Mouse (Mus musculus): ENCODE measurements at regions not wholly inside any gene's neighbourhood (a gene's known extent, or its start where the extent isn't known, plus 50 kb on each side); places are given as distances from the start of the nearest gene placed in this dataset.

DNA sequence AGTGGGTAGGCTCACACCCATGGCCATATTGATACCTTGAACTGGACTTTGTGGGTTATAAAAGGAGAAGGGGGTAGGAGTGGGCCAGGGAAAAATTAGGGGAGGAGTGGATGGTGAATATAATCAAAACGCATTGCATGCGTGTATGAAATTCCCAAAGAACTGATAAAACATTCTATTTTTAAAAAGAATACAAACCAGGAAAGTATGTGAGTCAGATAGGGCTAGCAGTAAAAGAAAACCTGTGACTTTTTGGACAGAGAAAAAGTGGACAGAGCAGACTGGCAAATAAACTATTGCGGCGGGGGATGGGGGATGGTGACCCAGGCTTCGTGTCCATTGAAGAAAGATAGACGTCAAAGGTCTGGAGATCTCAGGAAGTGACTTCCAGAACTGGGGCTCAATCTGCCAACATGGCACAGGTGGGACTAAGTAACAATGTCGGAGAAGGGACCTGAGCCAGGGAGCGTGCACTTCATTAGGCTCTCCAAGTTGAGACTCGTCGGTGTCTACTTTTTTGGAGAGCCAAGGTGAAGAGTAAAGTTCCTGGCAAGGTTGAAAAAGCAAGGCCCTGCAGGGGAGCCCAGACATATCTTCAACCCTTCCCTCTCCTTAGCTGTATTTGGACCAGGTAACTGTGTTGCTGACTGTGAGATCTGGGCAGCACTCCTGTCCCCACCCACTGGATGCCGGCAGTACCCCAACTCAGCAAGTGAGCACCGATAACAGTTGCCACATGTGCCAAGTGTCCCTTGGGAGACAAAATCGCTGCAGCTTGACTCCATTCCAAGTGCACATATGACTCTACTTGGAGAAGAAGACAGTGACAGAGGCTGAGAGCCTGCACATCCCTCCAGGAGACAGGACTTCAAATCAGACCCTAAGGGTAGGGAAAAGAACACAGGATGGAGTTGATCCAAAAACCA is 103.1 kb upstream of the Nfe2l3 start:
- TF ChIP-seq CTCF (IDR thresholded peaks at IDR 0.05; ENCODE audit: low read depth) (no peak), EP300 (optimal IDR thresholded peaks at IDR 0.05) (no peak)

All from stomach, postnatal 0 days (tissue).